Mouse (Mus musculus) liver, postnatal 0 days (tissue): ENCODE data around the gene Aebp1. TPM values are rescaled to one million over a fixed set of nuclear protein-coding genes. Genes with fewer than 3 reads are reported as not detected.

Source experiments
- ATAC-seq: fragments of 200-750 bp; cut with Nextera tagmentation; 2 replicates; pipeline ENCODE4 v1.8.0; 2017; ENCODE audit warnings: mild to moderate bottlenecking, moderate library complexity
- DNase-seq: peaks from one replicate; pipeline ENCODE4 v3.0.0-alpha.2; 2016
- H3K27ac ChIP-seq: fragments of 300-500 bp; sonication (generic); 2 replicates; pipeline ENCODE4 v1.5.1; 2014; ENCODE audit warnings: antibody characterized with exemption, moderate library complexity, mild to moderate bottlenecking, low read depth
- H3K27me3 ChIP-seq: fragments of 300-500 bp; sonication (generic); 2 replicates; pipeline ENCODE4 v1.6.1; 2014; ENCODE audit warnings: low read length, control low read depth, mixed read lengths; ENCODE audit not compliant: insufficient read depth
- H3K36me3 ChIP-seq: fragments of 300-500 bp; sonication (generic); replicated peaks from 2 replicates; pipeline ENCODE4 v1.6.1; 2014; ENCODE audit warnings: mild to moderate bottlenecking, control low read depth, low read length, moderate library complexity, mixed read lengths; ENCODE audit not compliant: insufficient read depth
- H3K4me1 ChIP-seq: fragments of 300-500 bp; sonication (generic); 2 replicates; pipeline ENCODE4 v1.6.1; 2014; ENCODE audit warnings: antibody characterized with exemption, mild to moderate bottlenecking, control low read depth; ENCODE audit not compliant: insufficient read depth
- H3K4me2 ChIP-seq: fragments of 300-500 bp; sonication (generic); 2 replicates; pipeline ENCODE4 v1.6.1; 2014; ENCODE audit warnings: low read depth, mild to moderate bottlenecking, low read length, moderate library complexity, mixed read lengths
- H3K4me3 ChIP-seq: fragments of 300-500 bp; sonication (generic); 2 replicates; pipeline ENCODE4 v1.5.1; 2014; ENCODE audit warnings: low read depth, low read length
- H3K9ac ChIP-seq: fragments of 300-500 bp; sonication (generic); replicated peaks from 2 replicates; pipeline ENCODE4 v1.6.1; 2014; ENCODE audit warnings: mild to moderate bottlenecking, moderate library complexity
- H3K9me3 ChIP-seq: fragments of 300-500 bp; sonication (generic); 2 replicates; pipeline ENCODE4 v1.6.1; 2016; ENCODE audit warnings: mild to moderate bottlenecking, control low read depth, low read length, mixed read lengths
- CTCF ChIP-seq: sonication (generic); IDR thresholded peaks from 2 replicates; pipeline ENCODE4 v1.5.1; 2016; ENCODE audit warnings: antibody characterized with exemption, low read depth
- EP300 ChIP-seq: IDR thresholded peaks from 2 replicates; pipeline ENCODE4 v1.6.1; 2016; ENCODE audit warnings: antibody characterized with exemption, low read depth, mild to moderate bottlenecking
- WGBS: fragments of 180-500 bp; shearing (Covaris S2); extraction: QIAGEN DNeasy Blood & Tissue Kit; methylation state at CpG from one replicate; pipeline ENCODE4 v1.1.7; 2014; ENCODE audit not compliant: insufficient replicate concordance; 5-methylcytosine and 5-hydroxymethylcytosine counted together
- polyA plus RNA-seq: library from polyadenylated mRNA; unstranded; fragments of >200 nt; fragmentation: Nextera tagmentation; extraction: Ambion mirVana; gene quantifications from 2 replicates; pipeline ENCODE4 v1.2.1, GENCODE M21; 2015

The Aebp1 gene
- polyA plus RNA-seq, 1 experiment from 2014 or later: 3.1 TPM

DNA sequence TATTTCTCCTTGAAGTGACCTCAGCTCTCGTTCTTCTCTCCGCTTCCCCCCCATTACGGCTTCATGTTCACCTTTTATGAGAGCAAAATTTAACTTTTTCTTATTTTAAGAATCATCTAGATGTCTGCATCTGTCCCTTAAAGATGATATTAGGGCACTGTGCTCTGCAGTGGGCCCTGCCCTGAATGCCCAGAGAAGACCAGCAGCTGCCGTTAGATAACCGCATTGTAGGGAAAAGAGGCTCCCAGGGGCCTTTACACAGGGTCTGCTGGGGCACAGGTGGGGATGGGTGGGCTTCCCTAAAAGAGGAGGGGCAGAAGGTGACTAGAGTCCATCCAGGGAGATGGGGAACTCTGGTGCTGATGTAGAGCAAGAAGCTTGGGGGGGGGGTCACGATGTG, 32.1 kb downstream of the Aebp1 start:
- Histone ChIP-seq H3K36me3 (no peaks in the 10 kb centered on the region), H3K4me3 (no peak overlapping the region), H3K27me3 (peaks cover 18% of the 10 kb centered on the region), H3K4me1 (peaks cover 4% of the 10 kb centered on the region; the same call in 1 of the 2 replicates), H3K9me3 (no peaks in the 10 kb centered on the region), H3K4me2 (no peak overlapping the region), H3K27ac (no peak overlapping the region), H3K9ac (no peak overlapping the region)
- 85% methylated on average over 6 of the region's 6 CpGs for WGBS
- no peak for DNase-seq
- no peak for ATAC-seq
- no peak for TF ChIP-seq CTCF
- TF ChIP-seq EP300: no peak

DNA sequence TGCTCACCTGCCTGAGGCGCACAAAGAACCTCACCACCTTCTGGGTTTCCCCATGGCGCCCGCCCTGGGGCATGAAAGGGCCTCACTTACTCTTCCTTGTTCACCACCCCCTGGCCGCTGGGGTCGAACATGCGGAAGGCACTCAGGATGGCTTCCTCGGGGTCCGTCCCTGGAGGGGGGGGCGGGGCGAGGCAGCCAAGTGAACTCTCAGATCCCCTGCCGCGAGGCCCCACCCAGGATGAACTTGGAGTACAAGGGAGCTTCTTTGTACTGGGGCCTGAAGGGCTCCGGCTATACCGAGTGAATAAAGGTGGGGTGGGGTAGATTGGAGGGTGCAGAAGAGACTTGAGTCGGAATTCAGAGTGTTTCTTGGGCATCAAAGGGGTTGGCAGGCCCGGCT, 35.5 kb downstream of the Aebp1 start:
- no peaks in the 10 kb centered on the region for H3K36me3 ChIP-seq
- no peak overlapping the region for H3K9ac ChIP-seq
- WGBS: 14% methylated on average over 16 of the region's 16 CpGs
- H3K4me1 ChIP-seq: peaks cover 4% of the 10 kb centered on the region; the same call in 1 of the 2 replicates
- TF ChIP-seq CTCF: no peak
- TF ChIP-seq EP300: no peak
- no peak for ATAC-seq
- peaks cover 36% of the 10 kb centered on the region for H3K27me3 ChIP-seq
- no peak overlapping the region for H3K27ac ChIP-seq
- H3K9me3 ChIP-seq: no peaks in the 10 kb centered on the region
- no peak overlapping the region for H3K4me3 ChIP-seq
- DNase-seq: no peak
- H3K4me2 ChIP-seq: no peak overlapping the region

DNA sequence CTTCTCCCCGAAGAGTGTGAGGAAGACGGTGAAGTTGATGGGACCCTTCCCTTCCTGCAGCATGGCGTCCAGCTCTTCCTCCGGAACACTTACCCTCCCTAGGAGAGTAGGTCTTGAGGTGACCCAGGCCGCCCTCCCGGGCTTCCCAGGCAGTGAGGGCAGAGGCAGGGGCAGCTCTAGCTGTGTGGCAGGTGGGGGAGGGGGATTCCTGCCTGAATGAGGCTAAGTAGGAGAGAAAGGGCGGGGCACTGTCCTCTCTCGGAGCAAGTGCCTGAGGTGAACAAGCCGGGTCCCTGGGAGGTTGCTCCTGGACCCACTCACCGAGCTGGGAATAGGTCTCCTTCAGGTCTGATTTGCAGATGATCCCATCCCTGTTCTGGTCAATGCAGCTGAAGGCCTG, 36.1 kb downstream of the Aebp1 start:
- TF ChIP-seq CTCF (no peak), EP300 (no peak)
- DNase-seq (no peak), ATAC-seq (no peak)
- peaks cover 4% of the 10 kb centered on the region; the same call in 1 of the 2 replicates for H3K4me1 ChIP-seq
- H3K4me3 ChIP-seq: no peak overlapping the region
- no peak overlapping the region for H3K27ac ChIP-seq
- 19% methylated on average over 10 of the region's 10 CpGs for WGBS
- peaks cover 42% of the 10 kb centered on the region for H3K27me3 ChIP-seq
- no peak overlapping the region for H3K4me2 ChIP-seq
- no peaks in the 10 kb centered on the region for H3K36me3 ChIP-seq
- no peaks in the 10 kb centered on the region for H3K9me3 ChIP-seq
- no peak overlapping the region for H3K9ac ChIP-seq

DNA sequence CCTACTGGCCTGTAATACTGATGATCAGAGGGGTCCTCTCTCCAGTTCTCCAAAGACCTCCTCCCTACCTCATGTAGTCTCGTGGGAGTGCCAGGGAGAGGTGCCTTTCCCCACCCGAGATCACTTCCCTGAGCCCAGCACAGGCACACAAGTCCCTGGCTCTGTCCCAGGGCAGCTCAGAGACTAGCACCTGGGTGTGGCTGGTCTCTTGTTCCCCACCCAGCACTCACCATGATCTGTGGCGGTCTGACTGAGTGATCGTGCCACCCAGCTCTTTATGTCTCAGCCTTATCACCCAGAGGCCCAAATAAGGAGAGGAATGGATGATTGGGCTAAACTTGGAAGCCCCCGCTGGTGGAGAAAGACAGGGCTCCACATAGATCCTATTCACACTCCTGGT, 36.8 kb downstream of the Aebp1 start, which contains the start of gene Myl7:
Gene Myl7, minus strand, starts transcription at position 252 of the 400 bp plus-strand sequence.
- H3K9me3 ChIP-seq: no peaks in the 10 kb centered on the region
- TF ChIP-seq CTCF: no peak
- no peak for TF ChIP-seq EP300
- H3K4me2 ChIP-seq: no peak within 1 kb of the TSS
- no peaks in the 10 kb centered on the region for H3K36me3 ChIP-seq
- 48% methylated on average over 5 of the region's 5 CpGs for WGBS
- H3K9ac ChIP-seq: no peak within 1 kb of the TSS
- H3K4me1 ChIP-seq: peaks cover 4% of the 10 kb centered on the region; the same call in 1 of the 2 replicates
- H3K27ac ChIP-seq: no peak within 1 kb of the TSS
- peaks cover 46% of the 10 kb centered on the region for H3K27me3 ChIP-seq
- no peak for ATAC-seq
- DNase-seq: no peak
- H3K4me3 ChIP-seq: no peak within 1 kb of the TSS

DNA sequence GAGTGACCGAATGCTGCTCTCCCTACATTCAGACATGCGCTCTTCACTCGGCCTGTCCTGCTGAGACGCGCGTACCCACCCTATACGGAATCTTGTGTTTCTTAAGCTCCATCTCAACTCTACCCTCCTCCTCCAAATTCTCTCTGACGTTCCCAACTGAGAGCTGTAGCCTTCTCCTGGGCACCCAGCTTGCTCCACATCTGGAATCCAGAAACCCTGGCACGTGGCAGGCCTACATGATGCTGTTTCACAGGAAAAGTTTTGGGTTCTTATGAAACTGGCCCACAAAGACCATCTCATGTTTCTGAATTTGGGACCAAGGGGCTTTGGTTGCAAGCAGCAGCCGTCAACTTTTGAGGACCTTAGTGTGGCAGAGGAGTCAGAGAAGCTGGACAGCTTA, 37.5 kb downstream of the Aebp1 start:
- H3K9me3 ChIP-seq: no peaks in the 10 kb centered on the region
- H3K36me3 ChIP-seq: no peaks in the 10 kb centered on the region
- H3K4me1 ChIP-seq: peaks cover 4% of the 10 kb centered on the region; the same call in 1 of the 2 replicates
- no peak for ATAC-seq
- no peak for DNase-seq
- H3K27me3 ChIP-seq: peaks cover 46% of the 10 kb centered on the region
- no peak overlapping the region for H3K9ac ChIP-seq
- no peak overlapping the region for H3K27ac ChIP-seq
- TF ChIP-seq EP300 (no peak), CTCF (no peak)
- no peak overlapping the region for H3K4me2 ChIP-seq
- H3K4me3 ChIP-seq: no peak overlapping the region
- 84% methylated on average over 10 of the region's 10 CpGs for WGBS

DNA sequence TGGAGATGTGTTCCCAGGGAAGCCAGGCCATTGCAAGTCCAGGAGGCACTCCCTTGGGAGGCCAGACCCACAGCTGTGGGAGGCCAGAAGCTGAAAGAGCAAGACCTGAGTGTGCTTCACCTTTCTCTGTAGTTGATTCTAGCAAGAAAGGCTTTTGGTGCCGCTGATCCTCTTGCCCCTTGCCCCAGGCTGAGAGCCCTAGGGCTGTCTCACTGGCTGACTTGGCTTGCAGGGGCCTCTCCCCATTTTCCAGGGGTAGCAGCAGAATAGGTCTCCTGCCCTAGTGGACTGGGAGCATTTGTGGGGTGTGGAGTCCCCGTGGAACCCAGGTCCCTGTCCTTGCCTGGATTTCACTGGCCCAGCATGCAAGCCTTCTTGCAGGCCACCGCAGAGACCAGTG, 39.6 kb downstream of the Aebp1 start:
- Histone ChIP-seq H3K4me1 (peaks cover 4% of the 10 kb centered on the region; the same call in 1 of the 2 replicates), H3K9me3 (no peaks in the 10 kb centered on the region), H3K27me3 (peaks cover 46% of the 10 kb centered on the region), H3K4me2 (no peak overlapping the region), H3K27ac (no peak overlapping the region), H3K9ac (no peak overlapping the region), H3K36me3 (0 out of 2 replicates have a peak, but pooled peaks cover 3% of the 10 kb centered on the region), H3K4me3 (no peak overlapping the region)
- TF ChIP-seq EP300 (no peak), CTCF (no peak)
- DNase-seq (no peak), ATAC-seq (no peak)
- 31% methylated on average over 3 of the region's 3 CpGs for WGBS
